Mouse (Mus musculus) NIH3T3 (cell line): ENCODE results near the gene Slc32a1.

ENCODE experiments used
- DNase-seq: peaks from one replicate; pipeline ENCODE4 v3.0.0-alpha.2; 2012; ENCODE audit warnings: low read depth

The Slc32a1 gene

GRCm38 (mm10) chr2:158610488-158611325 lies at the start of gene Slc32a1:
Gene Slc32a1, plus strand, starts transcription at chr2:158610767.
- DNase-seq, result no peak

GRCm38 (mm10) chr2:158560801-158561200 lies 49.8 kb upstream of the Slc32a1 start:
- DNase-seq, result no peak

GRCm38 (mm10) chr2:158561371-158562144 lies 49.0 kb upstream of the Slc32a1 start:
- no peak for DNase-seq

- DNase-seq, result peak; percentile 88
Observed at GRCm38 (mm10) chr2:158570421-158571081, 40.0 kb upstream of the Slc32a1 start.

- no peak for DNase-seq
Observed at GRCm38 (mm10) chr2:158579979-158580378, 30.6 kb upstream of the Slc32a1 start.

GRCm38 (mm10) chr2:158584621-158585358 lies 25.8 kb upstream of the Slc32a1 start:
- DNase-seq, result peak; percentile 88

- DNase-seq, result no peak
Observed at GRCm38 (mm10) chr2:158588524-158589271, 21.9 kb upstream of the Slc32a1 start.

- DNase-seq, result no peak
Observed at GRCm38 (mm10) chr2:158590495-158590894, 20.1 kb upstream of the Slc32a1 start.

GRCm38 (mm10) chr2:158591286-158591685 lies 19.3 kb upstream of the Slc32a1 start:
- DNase-seq, result no peak

- DNase-seq, result no peak
Observed at GRCm38 (mm10) chr2:158593371-158593770, 17.2 kb upstream of the Slc32a1 start.

- DNase-seq, result peak; percentile 32
Observed at GRCm38 (mm10) chr2:158595103-158595502, 15.5 kb upstream of the Slc32a1 start.

- no peak for DNase-seq
Observed at GRCm38 (mm10) chr2:158595577-158595976, 15.0 kb upstream of the Slc32a1 start.

- DNase-seq, result no peak
Observed at GRCm38 (mm10) chr2:158596803-158597202, 13.8 kb upstream of the Slc32a1 start.

GRCm38 (mm10) chr2:158600517-158600916 lies 10.1 kb upstream of the Slc32a1 start:
- DNase-seq, result no peak

- no peak for DNase-seq
Observed at GRCm38 (mm10) chr2:158601326-158601725, 9.2 kb upstream of the Slc32a1 start.

GRCm38 (mm10) chr2:158602663-158603062 lies 7.9 kb upstream of the Slc32a1 start:
- no peak for DNase-seq

- DNase-seq, result peak; percentile 59
Observed at GRCm38 (mm10) chr2:158606511-158606964, 4.0 kb upstream of the Slc32a1 start.

- DNase-seq, result no peak
Observed at GRCm38 (mm10) chr2:158609681-158610080, 886 bp upstream of the Slc32a1 start.

GRCm38 (mm10) chr2:158611326-158611719 lies 756 bp downstream of the Slc32a1 start:
- DNase-seq, result no peak

- no peak for DNase-seq
Observed at GRCm38 (mm10) chr2:158611726-158612670, 1.4 kb downstream of the Slc32a1 start.
